Mouse (Mus musculus): ENCODE results near the gene Grk5. TPM values are rescaled to one million over a fixed set of nuclear protein-coding genes. Genes with fewer than 3 reads are reported as not detected.
A peak's percentile ranks its signal among the peaks of the same experiment; 100 is the strongest.
"Not testable (repeated sequence)": the region's sequence is repeated elsewhere in the genome, so short reads cannot be mapped to it uniquely, and the experiment has no call there.

Grk5 gene
- polyA plus RNA-seq (2012; ENCODE audit: insufficient read depth, insufficient read length, missing spikeins): 9.4 and 11.2 TPM in 2 replicates

GRCm38 (mm10) chr19:60889714-60890315 lies at the start of gene Grk5:
TSS of gene Grk5 (plus strand) at chr19:60889749.
- Histone ChIP-seq H3K4me3 (ENCODE audit: insufficient read depth, low read length) (peak within 1 kb of the TSS; percentile 77), H3K27ac (ENCODE audit: insufficient read depth, low read depth, low read length) (0 out of 2 replicates have a peak within 1 kb of the TSS, but pooled peaks have one; percentile 8), H3K4me1 (ENCODE audit: control insufficient read depth, insufficient read depth, low read length) (no peaks in the 10 kb centered on the region)
- TF ChIP-seq POLR2A (IDR thresholded peaks at IDR 0.05; ENCODE audit: borderline replicate concordance, low read depth, low read length) (no peak), CTCF (IDR thresholded peaks at IDR 0.05; ENCODE audit: low read depth, low read length) (peak; percentile 87)

DNA sequence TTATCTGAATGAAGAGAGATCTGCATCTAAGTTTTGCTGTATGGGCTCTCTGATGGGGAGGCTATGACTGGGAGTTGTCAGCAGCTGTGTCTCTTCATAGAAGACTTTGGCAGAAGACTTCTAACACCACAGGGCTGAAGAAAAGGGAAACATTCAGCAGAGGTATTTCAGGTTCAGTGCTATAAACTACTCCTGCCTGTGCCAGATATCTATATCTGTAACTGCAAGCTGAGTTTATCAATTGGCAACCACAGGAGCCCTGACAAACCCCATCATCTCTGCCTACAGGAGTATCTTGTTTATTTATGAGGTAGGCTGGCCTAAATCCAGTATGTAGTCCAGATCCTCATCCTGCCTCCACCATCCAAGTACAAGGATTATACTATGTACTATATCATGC lies 46.2 kb upstream of the Grk5 start:
- H3K4me3 ChIP-seq (ENCODE audit: insufficient read depth, low read length): no peak overlapping the region
- TF ChIP-seq POLR2A (IDR thresholded peaks at IDR 0.05; ENCODE audit: borderline replicate concordance, low read depth, low read length) (no peak), CTCF (IDR thresholded peaks at IDR 0.05; ENCODE audit: low read depth, low read length) (no peak)
- no peak overlapping the region for H3K27ac ChIP-seq (ENCODE audit: insufficient read depth, low read depth, low read length)
- H3K4me1 ChIP-seq (ENCODE audit: control insufficient read depth, insufficient read depth, low read length): no peaks in the 10 kb centered on the region; the same call in 1 of the 2 replicates

DNA sequence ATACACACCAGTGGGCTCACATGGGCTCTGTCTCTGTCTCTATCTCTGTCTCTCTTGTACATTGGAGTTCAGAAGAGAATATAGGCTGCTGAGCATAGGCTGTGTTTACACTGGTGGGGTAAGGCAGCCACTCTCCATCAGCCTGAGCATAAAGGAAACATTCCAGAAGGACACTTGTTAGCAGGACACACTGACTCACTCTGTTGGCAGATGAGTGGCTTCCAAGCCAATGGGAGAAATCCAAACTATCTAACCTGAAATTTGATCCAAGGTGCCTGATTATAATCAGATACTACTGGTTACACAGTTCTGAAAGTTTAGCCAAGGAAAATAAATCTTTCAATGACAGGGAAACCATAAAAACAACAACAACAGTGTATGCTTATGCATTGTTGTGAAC lies 43.8 kb upstream of the Grk5 start:
- Histone ChIP-seq H3K27ac (ENCODE audit: insufficient read depth, low read depth, low read length) (no peak overlapping the region), H3K4me3 (ENCODE audit: insufficient read depth, low read length) (no peak overlapping the region), H3K4me1 (ENCODE audit: control insufficient read depth, insufficient read depth, low read length) (no peaks in the 10 kb centered on the region)
- TF ChIP-seq POLR2A (IDR thresholded peaks at IDR 0.05; ENCODE audit: borderline replicate concordance, low read depth, low read length) (no peak), CTCF (IDR thresholded peaks at IDR 0.05; ENCODE audit: low read depth, low read length) (no peak)

- Histone ChIP-seq H3K4me1 (ENCODE audit: control insufficient read depth, insufficient read depth, low read length) (peaks cover 2% of the 10 kb centered on the region; the same call in 1 of the 2 replicates), H3K4me3 (ENCODE audit: insufficient read depth, low read length) (peak within 1 kb of the TSS; percentile 70), H3K27ac (ENCODE audit: insufficient read depth, low read depth, low read length) (peak within 1 kb of the TSS; percentile 15; the same call in 1 of the 2 replicates)
- no peak for TF ChIP-seq CTCF (IDR thresholded peaks at IDR 0.05; ENCODE audit: low read depth, low read length)
- TF ChIP-seq POLR2A (IDR thresholded peaks at IDR 0.05; ENCODE audit: borderline replicate concordance, low read depth, low read length): no peak
These were observed 28.5 kb upstream of the Grk5 start, which contains the start of gene Sfxn4 for GRCm38 (mm10) chr19:60860868-60861700. TSS of gene Sfxn4 (minus strand) at chr19:60861479.

- H3K27ac ChIP-seq (ENCODE audit: insufficient read depth, low read depth, low read length): not testable (repeated sequence)
These were observed 23.4 kb upstream of the Grk5 start for GRCm38 (mm10) chr19:60866169-60866568.

DNA sequence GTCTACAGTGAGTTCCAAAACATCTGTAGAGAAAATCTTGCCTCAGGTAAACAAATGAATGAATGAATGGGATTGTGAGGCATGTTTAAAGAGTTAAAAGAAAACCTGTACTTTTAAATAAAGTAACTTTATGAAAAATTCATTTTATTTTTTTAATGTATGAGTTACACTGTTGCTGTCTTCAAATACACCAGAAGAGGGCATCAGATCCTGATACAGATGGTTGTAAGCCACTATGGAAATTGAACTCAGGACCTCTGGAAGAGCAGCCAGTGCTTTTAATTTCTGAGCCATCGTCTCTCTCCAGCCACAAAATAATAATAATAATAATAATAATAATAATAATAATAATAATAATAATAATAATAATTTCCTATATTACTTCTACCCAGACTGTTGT lies 19.1 kb upstream of the Grk5 start:
- Histone ChIP-seq H3K4me3 (ENCODE audit: insufficient read depth, low read length) (no peak overlapping the region), H3K4me1 (ENCODE audit: control insufficient read depth, insufficient read depth, low read length) (peaks cover 20% of the 10 kb centered on the region), H3K27ac (ENCODE audit: insufficient read depth, low read depth, low read length) (no peak overlapping the region)
- TF ChIP-seq POLR2A (IDR thresholded peaks at IDR 0.05; ENCODE audit: borderline replicate concordance, low read depth, low read length) (no peak), CTCF (IDR thresholded peaks at IDR 0.05; ENCODE audit: low read depth, low read length) (no peak)

More at GRCm38 (mm10) chr19:60866169-60866568, 23.4 kb upstream of the Grk5 start:
- not testable (repeated sequence) for H3K4me1 ChIP-seq (ENCODE audit: control insufficient read depth, insufficient read depth, low read length); H3K4me3 ChIP-seq (ENCODE audit: insufficient read depth, low read length)

DNA sequence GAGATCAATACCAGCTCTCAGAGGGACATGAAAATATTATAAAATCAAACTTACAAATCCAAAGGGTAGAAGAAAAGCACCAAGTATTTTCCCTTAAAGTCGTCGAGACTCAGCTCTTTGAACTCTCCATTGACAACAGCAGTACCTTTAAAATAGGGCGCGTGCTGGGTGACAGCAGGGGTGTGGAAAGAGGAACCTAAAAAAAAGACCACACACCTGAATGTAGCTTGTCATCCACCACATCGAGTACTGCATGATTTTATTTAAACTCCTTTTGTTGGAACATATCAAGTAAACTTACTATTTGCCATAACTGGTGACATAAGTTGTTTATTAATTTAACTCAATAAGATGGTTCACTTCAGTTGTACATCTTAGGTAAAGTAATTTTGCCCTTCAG lies 18.2 kb upstream of the Grk5 start:
- no peak overlapping the region for H3K27ac ChIP-seq (ENCODE audit: insufficient read depth, low read depth, low read length)
- peaks cover 20% of the 10 kb centered on the region for H3K4me1 ChIP-seq (ENCODE audit: control insufficient read depth, insufficient read depth, low read length)
- TF ChIP-seq CTCF (IDR thresholded peaks at IDR 0.05; ENCODE audit: low read depth, low read length) (no peak), POLR2A (IDR thresholded peaks at IDR 0.05; ENCODE audit: borderline replicate concordance, low read depth, low read length) (no peak)
- no peak overlapping the region for H3K4me3 ChIP-seq (ENCODE audit: insufficient read depth, low read length)

- TF ChIP-seq CTCF (IDR thresholded peaks at IDR 0.05; ENCODE audit: low read depth, low read length) (no peak), POLR2A (IDR thresholded peaks at IDR 0.05; ENCODE audit: borderline replicate concordance, low read depth, low read length) (no peak)
- peaks cover 20% of the 10 kb centered on the region for H3K4me1 ChIP-seq (ENCODE audit: control insufficient read depth, insufficient read depth, low read length)
- no peak overlapping the region for H3K4me3 ChIP-seq (ENCODE audit: insufficient read depth, low read length)
- H3K27ac ChIP-seq (ENCODE audit: insufficient read depth, low read depth, low read length): peak overlapping the region; percentile 2; the same call in 1 of the 2 replicates
These were observed 17.3 kb upstream of the Grk5 start for GRCm38 (mm10) chr19:60872272-60872671.

GRCm38 (mm10) chr19:60873501-60873900 lies 16.0 kb upstream of the Grk5 start:
- peaks cover 20% of the 10 kb centered on the region for H3K4me1 ChIP-seq (ENCODE audit: control insufficient read depth, insufficient read depth, low read length)
- H3K4me3 ChIP-seq (ENCODE audit: insufficient read depth, low read length): peak overlapping the region; percentile 92
- TF ChIP-seq POLR2A (IDR thresholded peaks at IDR 0.05; ENCODE audit: borderline replicate concordance, low read depth, low read length) (no peak), CTCF (IDR thresholded peaks at IDR 0.05; ENCODE audit: low read depth, low read length) (no peak)
- 0 out of 2 replicates have a peak overlapping the region, but pooled peaks have one; percentile 11 for H3K27ac ChIP-seq (ENCODE audit: insufficient read depth, low read depth, low read length)

All from bone marrow macrophage, adult 2 months (primary cell).